Mouse (Mus musculus): Measurements from ENCODE around the gene Ap5z1. TPM values are rescaled to one million over a fixed set of nuclear protein-coding genes. Genes with fewer than 3 reads are reported as not detected.

Ap5z1 gene
- total and polyA plus RNA-seq, 2 experiments from 2014 or later = 6.6 to 15.3 TPM

- Histone ChIP-seq H3K9me3 (ENCODE audit: low read length) (no peaks in the 10 kb centered on the region), H3K4me2 (ENCODE audit: low read depth, low read length, poor library complexity, severe bottlenecking) (no peak overlapping the region), H3K4me3 (ENCODE audit: low read depth, low read length) (no peak overlapping the region), H3K4me1 (ENCODE audit: insufficient read depth, low read length) (peaks cover 5% of the 10 kb centered on the region), H3K9ac (replicated peaks; ENCODE audit: low read length, poor library complexity, severe bottlenecking) (no peak overlapping the region), H3K36me3 (ENCODE audit: insufficient read depth, low read length) (peaks cover 3% of the 10 kb centered on the region; the same call in 1 of the 2 replicates), H3K27me3 (ENCODE audit: insufficient read depth, low read length) (no peaks in the 10 kb centered on the region), H3K27ac (ENCODE audit: low read depth, low read length) (peak overlapping the region; percentile 13; the same call in 1 of the 2 replicates)
- 62% methylated on average over 22 of the region's 22 CpGs for WGBS
- no peak for TF ChIP-seq CTCF (IDR thresholded peaks at IDR 0.05)
- no peak for DNase-seq (ENCODE audit: low spot score)
- ATAC-seq (ENCODE audit: low FRiP score) = no peak
Measured at GRCm38 (mm10) chr5:142441332-142442044, 22.3 kb upstream of the Ap5z1 start.

- no peak overlapping the region for H3K27ac ChIP-seq (ENCODE audit: low read depth, low read length)
- no peak for ATAC-seq (ENCODE audit: low FRiP score)
- H3K9ac ChIP-seq (replicated peaks; ENCODE audit: low read length, poor library complexity, severe bottlenecking) = no peak overlapping the region
- peaks cover 5% of the 10 kb centered on the region for H3K4me1 ChIP-seq (ENCODE audit: insufficient read depth, low read length)
- H3K4me2 ChIP-seq (ENCODE audit: low read depth, low read length, poor library complexity, severe bottlenecking) = no peak overlapping the region
- H3K27me3 ChIP-seq (ENCODE audit: insufficient read depth, low read length) = no peaks in the 10 kb centered on the region
- 87% methylated on average over 7 of the region's 7 CpGs for WGBS
- no peak for TF ChIP-seq CTCF (IDR thresholded peaks at IDR 0.05)
- H3K36me3 ChIP-seq (ENCODE audit: insufficient read depth, low read length) = peaks cover 3% of the 10 kb centered on the region; the same call in 1 of the 2 replicates
- no peak for DNase-seq (ENCODE audit: low spot score)
- no peaks in the 10 kb centered on the region for H3K9me3 ChIP-seq (ENCODE audit: low read length)
- H3K4me3 ChIP-seq (ENCODE audit: low read depth, low read length) = no peak overlapping the region
Measured at GRCm38 (mm10) chr5:142442045-142442440, 21.7 kb upstream of the Ap5z1 start.

- Histone ChIP-seq H3K9me3 (ENCODE audit: low read length) (no peaks in the 10 kb centered on the region), H3K4me1 (ENCODE audit: insufficient read depth, low read length) (peaks cover 5% of the 10 kb centered on the region), H3K4me3 (ENCODE audit: low read depth, low read length) (no peak overlapping the region), H3K27me3 (ENCODE audit: insufficient read depth, low read length) (no peaks in the 10 kb centered on the region), H3K9ac (replicated peaks; ENCODE audit: low read length, poor library complexity, severe bottlenecking) (no peak overlapping the region), H3K27ac (ENCODE audit: low read depth, low read length) (no peak overlapping the region), H3K36me3 (ENCODE audit: insufficient read depth, low read length) (no peaks in the 10 kb centered on the region), H3K4me2 (ENCODE audit: low read depth, low read length, poor library complexity, severe bottlenecking) (no peak overlapping the region)
- no peak for TF ChIP-seq CTCF (IDR thresholded peaks at IDR 0.05)
- DNase-seq (ENCODE audit: low spot score) (no peak), ATAC-seq (ENCODE audit: low FRiP score) (no peak)
- WGBS = 54% methylated on average over 15 of the region's 15 CpGs
Measured at GRCm38 (mm10) chr5:142443514-142443913, 20.2 kb upstream of the Ap5z1 start.

- Histone ChIP-seq H3K9me3 (ENCODE audit: low read length) (no peaks in the 10 kb centered on the region), H3K36me3 (ENCODE audit: insufficient read depth, low read length) (peaks cover 4% of the 10 kb centered on the region; the same call in 1 of the 2 replicates), H3K27ac (ENCODE audit: low read depth, low read length) (no peak overlapping the region), H3K4me3 (ENCODE audit: low read depth, low read length) (no peak overlapping the region), H3K9ac (replicated peaks; ENCODE audit: low read length, poor library complexity, severe bottlenecking) (no peak overlapping the region), H3K4me2 (ENCODE audit: low read depth, low read length, poor library complexity, severe bottlenecking) (no peak overlapping the region), H3K27me3 (ENCODE audit: insufficient read depth, low read length) (no peaks in the 10 kb centered on the region), H3K4me1 (ENCODE audit: insufficient read depth, low read length) (peaks cover 5% of the 10 kb centered on the region)
- no peak for DNase-seq (ENCODE audit: low spot score)
- WGBS = 78% methylated on average over 14 of the region's 14 CpGs
- TF ChIP-seq CTCF (IDR thresholded peaks at IDR 0.05) = no peak
- ATAC-seq (ENCODE audit: low FRiP score) = no peak
Measured at GRCm38 (mm10) chr5:142443994-142444393, 19.8 kb upstream of the Ap5z1 start.

- Histone ChIP-seq H3K4me1 (ENCODE audit: insufficient read depth, low read length) (peaks cover 2% of the 10 kb centered on the region), H3K9ac (replicated peaks; ENCODE audit: low read length, poor library complexity, severe bottlenecking) (no peak overlapping the region), H3K27ac (ENCODE audit: low read depth, low read length) (no peak overlapping the region), H3K36me3 (ENCODE audit: insufficient read depth, low read length) (peaks cover 6% of the 10 kb centered on the region; the same call in 1 of the 2 replicates), H3K9me3 (ENCODE audit: low read length) (no peaks in the 10 kb centered on the region), H3K27me3 (ENCODE audit: insufficient read depth, low read length) (no peaks in the 10 kb centered on the region), H3K4me3 (ENCODE audit: low read depth, low read length) (no peak overlapping the region), H3K4me2 (ENCODE audit: low read depth, low read length, poor library complexity, severe bottlenecking) (no peak overlapping the region)
- WGBS = 65% methylated on average over 9 of the region's 11 CpGs
- no peak for TF ChIP-seq CTCF (IDR thresholded peaks at IDR 0.05)
- DNase-seq (ENCODE audit: low spot score) (no peak), ATAC-seq (ENCODE audit: low FRiP score) (no peak)
Measured at GRCm38 (mm10) chr5:142444791-142445531, 18.8 kb upstream of the Ap5z1 start.

GRCm38 (mm10) chr5:142445709-142446108 lies 18.0 kb upstream of the Ap5z1 start:
- no peaks in the 10 kb centered on the region for H3K27me3 ChIP-seq (ENCODE audit: insufficient read depth, low read length)
- H3K4me3 ChIP-seq (ENCODE audit: low read depth, low read length) = no peak overlapping the region
- H3K36me3 ChIP-seq (ENCODE audit: insufficient read depth, low read length) = peaks cover 12% of the 10 kb centered on the region
- ATAC-seq (ENCODE audit: low FRiP score) (no peak), DNase-seq (ENCODE audit: low spot score) (peak; percentile 38)
- H3K9me3 ChIP-seq (ENCODE audit: low read length) = no peaks in the 10 kb centered on the region
- no peak overlapping the region for H3K9ac ChIP-seq (replicated peaks; ENCODE audit: low read length, poor library complexity, severe bottlenecking)
- no peak; the same call in 1 of the 2 replicates for TF ChIP-seq CTCF (IDR thresholded peaks at IDR 0.05)
- H3K4me1 ChIP-seq (ENCODE audit: insufficient read depth, low read length) = no peaks in the 10 kb centered on the region; the same call in 1 of the 2 replicates
- H3K4me2 ChIP-seq (ENCODE audit: low read depth, low read length, poor library complexity, severe bottlenecking) = no peak overlapping the region
- H3K27ac ChIP-seq (ENCODE audit: low read depth, low read length) = no peak overlapping the region
- WGBS = 41% methylated on average over 8 of the region's 8 CpGs

Measured in midbrain, postnatal 0 days (tissue).